Mouse (Mus musculus) kidney, postnatal 14 days (tissue): ENCODE results near the gene Gm4214.
"Not testable (repeated sequence)": the region's sequence is repeated elsewhere in the genome, so short reads cannot be mapped to it uniquely, and the experiment has no call there.

Source experiments
- DNase-seq: peaks from one replicate; pipeline ENCODE4 v3.0.0; 2022; ENCODE audit warnings: mixed read lengths

Gene Gm4214

GRCm38 (mm10) chr7:22984573-22984972 is at the start of gene Gm4214:
Gene Gm4214 (minus strand): TSS chr7:22984673.
- not testable (repeated sequence) for DNase-seq

- DNase-seq = not testable (repeated sequence)
Observed at GRCm38 (mm10) chr7:23019823-23020222, 35.4 kb upstream of the Gm4214 start, which contains the start of gene Gm4216. Gene Gm4216 (minus strand): TSS chr7:23019923.
